Mouse (Mus musculus): ENCODE results near the gene Btbd16.

The Btbd16 gene

DNA sequence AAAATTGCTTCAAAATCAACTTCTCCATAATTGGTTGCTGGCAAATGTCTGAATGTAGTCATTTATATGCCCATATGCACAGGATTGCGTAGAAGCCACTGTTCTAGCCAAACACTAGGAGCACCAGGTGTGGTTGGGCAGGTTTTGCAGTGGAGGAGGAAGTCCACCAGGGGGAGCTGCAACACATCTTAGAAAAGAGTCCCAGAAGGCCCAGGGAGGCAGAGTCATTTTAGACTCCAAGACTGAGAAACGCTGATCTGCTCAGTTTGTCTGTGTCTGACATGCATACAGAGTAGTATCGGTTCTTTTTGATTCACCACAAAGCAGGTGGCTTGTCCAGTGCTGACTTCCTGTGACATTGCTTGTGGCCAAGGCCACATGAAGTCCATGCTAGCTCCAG lies 3.2 kb upstream of the Btbd16 start:
- peak; percentile 35 to 57 for DNase-seq (ENCODE audit: low spot score in 2 of 2)

DNA sequence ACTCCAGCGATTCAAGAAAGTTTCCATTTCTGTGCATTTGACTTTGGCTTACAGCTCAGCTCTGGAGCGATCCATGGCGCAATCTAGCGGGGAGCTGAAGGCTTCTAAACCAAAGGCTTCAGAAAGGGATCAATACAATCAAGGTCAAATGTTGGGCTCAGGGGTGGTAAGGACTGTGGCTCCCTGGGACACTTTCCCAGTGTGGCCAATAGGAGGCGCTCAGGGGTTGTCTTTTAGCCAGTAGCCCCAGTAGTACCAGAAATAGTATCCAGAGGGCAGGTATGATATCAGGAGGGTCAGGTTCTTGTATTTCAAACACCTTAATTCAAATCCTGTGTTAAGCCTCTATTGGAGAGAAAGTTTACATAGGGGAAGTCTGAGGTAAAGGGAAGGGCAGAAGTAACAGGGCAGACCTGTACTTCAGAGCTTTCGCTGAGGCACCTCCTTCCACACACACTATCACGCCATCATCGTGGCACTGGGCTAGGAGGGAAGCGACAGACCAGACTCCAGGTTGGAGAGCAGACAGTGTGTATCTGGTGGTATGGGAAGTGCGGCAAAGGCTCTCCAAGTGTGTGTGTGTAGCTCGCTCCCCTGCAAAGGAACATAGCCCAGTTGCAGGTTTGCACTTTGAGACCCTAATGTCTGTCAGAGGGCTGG lies 568 bp upstream of the Btbd16 start:
- DNase-seq (ENCODE audit: low spot score in 2 of 2), result peak in 1 of 2 experiments; percentile 26

- peak; percentile 30 to 40 for DNase-seq (ENCODE audit: low spot score in 2 of 2)
These were observed 7.1 kb downstream of the Btbd16 start for GRCm38 (mm10) chr7:130780866-130781419.

DNA sequence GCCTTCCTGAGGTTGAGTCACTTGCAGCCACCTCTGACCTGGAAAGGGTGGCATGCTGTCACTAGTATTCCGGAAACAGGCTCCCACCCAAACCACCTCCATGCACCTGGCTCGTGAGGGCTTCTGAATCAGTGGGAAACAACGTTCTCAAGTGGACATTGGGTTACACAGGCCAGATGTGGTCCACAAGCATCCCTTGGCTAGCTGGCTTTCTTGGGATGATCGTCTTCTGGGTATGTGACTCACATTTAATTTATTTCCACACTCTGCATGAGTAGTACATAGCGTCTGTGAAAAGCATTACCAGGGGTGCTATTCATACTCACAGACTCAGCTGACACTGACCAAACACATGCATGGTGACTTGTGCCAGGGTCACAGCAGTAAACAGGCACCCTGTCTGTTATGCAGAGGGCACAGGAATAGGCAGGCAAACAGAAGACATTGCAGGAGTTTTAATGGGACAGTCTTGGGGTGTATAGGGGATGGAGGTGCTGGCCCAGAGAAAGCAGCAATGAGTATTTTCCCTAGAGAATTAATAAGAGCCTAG lies 8.7 kb downstream of the Btbd16 start:
- no peak for DNase-seq (ENCODE audit: low spot score in 2 of 2)

- DNase-seq (ENCODE audit: low spot score in 2 of 2), result no peak
These were observed 12.2 kb downstream of the Btbd16 start for GRCm38 (mm10) chr7:130785923-130786575.

DNA sequence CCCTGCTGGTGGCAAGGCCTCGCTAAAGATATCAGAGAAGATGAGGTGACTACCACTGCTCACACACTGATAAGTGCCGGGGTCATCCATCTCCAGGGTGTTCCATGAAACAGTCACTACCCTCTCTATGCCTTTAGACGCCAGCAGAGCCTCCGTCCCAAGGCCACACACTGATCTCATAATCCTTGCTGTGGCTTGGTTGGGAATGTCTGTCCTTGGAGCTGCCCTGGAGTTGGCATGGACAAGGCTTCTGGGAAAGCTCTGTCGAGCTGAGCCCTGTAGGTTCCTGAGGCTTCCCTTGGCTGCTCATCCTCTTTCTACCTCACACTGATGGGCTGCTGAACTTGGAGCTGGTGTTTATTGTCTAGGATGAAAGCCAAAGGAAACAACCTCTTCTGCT lies 12.8 kb downstream of the Btbd16 start:
- no peak for DNase-seq (ENCODE audit: low spot score in 2 of 2)

- DNase-seq (ENCODE audit: low spot score in 2 of 2), result no peak
These were observed 13.7 kb downstream of the Btbd16 start for GRCm38 (mm10) chr7:130787537-130787936.

DNA sequence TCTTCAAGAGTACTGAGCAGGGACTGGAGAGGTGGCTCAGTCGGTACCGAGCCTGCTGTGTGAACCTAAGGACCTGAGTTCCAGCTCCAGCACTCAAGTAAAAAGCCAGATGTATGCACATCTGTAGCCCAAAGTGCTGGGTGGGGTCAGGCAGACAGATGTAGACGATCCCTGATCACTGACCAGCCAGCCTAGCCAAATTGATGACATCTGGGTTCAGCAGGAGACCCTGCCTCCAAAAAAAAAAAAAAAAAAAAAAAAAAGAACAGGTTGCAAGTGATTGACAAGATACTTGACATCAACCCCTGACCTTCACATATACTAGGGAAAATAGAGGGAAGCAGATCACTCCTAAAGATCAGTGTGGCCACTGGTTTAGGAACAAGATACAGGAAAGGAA lies 15.1 kb downstream of the Btbd16 start:
- no peak for DNase-seq (ENCODE audit: low spot score in 2 of 2)

GRCm38 (mm10) chr7:130789456-130789855 lies 15.6 kb downstream of the Btbd16 start:
- DNase-seq (ENCODE audit: low spot score in 2 of 2), result no peak

DNA sequence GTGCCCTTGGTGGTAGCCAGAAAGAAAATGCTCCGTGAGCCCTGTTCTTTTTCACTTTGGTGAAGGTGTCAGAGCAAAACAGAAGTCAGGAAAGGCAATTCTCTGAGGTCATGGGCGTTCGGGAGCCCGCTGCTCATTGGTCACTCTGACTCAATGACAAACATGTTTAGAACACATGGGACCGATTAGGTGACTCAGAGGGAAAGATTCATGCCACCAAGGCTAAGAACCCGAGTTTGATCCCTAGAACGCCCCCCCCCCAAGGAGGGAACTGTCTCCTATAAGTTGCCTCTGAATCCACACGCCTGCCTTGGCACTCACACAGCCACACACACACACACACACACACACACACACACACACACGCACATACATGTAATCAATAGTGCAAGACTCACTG lies 19.8 kb downstream of the Btbd16 start:
- no peak for DNase-seq (ENCODE audit: low spot score in 2 of 2)

DNA sequence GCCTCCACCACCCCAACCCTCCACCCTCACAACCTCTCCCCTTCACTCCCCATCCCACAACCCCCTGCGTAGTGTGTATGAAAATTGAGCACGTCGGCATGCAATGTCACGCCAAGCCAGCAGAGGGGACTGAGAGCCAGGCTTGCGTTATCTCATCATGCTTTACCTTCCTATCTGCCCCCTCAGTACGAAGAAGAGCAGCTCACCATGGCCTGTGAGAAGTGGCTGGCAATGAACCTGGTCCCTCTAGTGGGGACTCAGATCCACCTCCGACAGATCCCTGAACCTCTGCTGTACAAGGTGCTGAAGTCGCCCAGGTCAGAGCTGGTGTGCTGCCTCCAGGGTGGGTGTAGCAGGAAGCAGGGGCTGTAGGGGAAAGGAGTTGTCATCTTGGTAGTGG lies 22.9 kb downstream of the Btbd16 start:
- no peak for DNase-seq (ENCODE audit: low spot score in 2 of 2)

DNA sequence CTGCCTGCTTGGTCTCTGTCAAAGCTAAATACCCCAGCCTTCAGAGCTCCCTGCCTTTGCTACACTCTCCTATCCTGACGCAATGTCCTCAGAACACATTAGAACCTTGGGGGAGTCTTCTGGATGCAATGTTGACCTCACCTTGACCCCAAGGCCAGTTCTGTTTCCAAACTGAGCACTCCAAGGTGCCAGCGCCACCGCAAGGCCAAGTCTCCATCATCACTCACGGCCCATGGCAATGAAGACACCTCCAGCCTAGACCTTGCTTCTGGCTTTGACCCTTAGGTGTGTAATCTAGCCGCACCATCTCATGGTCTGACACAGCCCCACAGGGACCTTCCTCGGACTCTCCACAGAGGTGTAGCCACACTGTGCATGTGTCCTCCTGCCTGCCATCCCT lies 23.7 kb downstream of the Btbd16 start:
- DNase-seq (ENCODE audit: low spot score in 2 of 2), result no peak

GRCm38 (mm10) chr7:130799418-130799817 lies 25.5 kb downstream of the Btbd16 start:
- DNase-seq (ENCODE audit: low spot score in 2 of 2), result no peak

GRCm38 (mm10) chr7:130800681-130801080 lies 26.8 kb downstream of the Btbd16 start:
- DNase-seq (ENCODE audit: low spot score in 2 of 2), result no peak

DNA sequence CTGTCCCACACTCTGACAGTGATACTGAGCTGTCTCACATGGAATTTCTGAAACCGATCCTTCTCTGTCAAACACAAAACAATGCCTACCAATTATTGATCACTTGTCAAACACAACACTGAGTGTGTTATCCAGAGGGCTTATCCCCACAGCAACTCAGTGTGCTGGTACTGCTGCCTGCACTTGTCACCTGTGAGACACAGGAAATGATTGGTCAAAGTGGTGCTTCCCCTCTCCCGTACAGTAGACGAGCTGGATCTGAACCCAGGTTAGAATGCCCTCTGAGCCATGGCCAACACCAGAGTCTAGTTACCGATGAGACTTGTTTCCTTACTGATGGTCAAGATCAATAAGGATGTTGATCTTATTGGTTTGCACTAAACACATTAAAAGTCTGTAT lies 27.9 kb downstream of the Btbd16 start:
- DNase-seq (ENCODE audit: low spot score in 2 of 2), result no peak

- DNase-seq (ENCODE audit: low spot score in 2 of 2), result no peak
These were observed 29.5 kb downstream of the Btbd16 start for GRCm38 (mm10) chr7:130803251-130803825.

GRCm38 (mm10) chr7:130804991-130805390 lies 31.1 kb downstream of the Btbd16 start:
- no peak for DNase-seq (ENCODE audit: low spot score in 2 of 2)

DNA sequence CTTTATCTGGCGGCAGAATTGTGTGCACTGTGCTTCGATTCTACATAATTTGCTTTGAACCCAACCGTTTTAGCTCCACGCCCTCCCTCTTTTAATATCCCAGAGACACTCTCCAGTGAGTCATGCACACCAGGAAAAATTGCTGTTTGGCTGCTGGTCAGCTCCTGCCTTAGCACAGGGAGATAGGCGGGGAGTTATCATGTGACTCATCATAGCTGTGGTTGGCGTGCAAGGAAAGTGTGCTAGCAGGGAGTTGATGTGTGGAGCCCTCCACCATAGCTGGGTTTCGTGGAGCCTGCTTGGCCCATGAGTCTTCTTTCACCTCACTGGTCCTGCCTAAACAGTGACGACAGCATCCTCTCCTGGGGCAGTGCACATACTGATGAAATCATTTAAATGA lies 33.9 kb downstream of the Btbd16 start:
- peak; percentile 19 to 45 for DNase-seq (ENCODE audit: low spot score in 2 of 2)

- no peak for DNase-seq (ENCODE audit: low spot score in 2 of 2)
These were observed 34.8 kb downstream of the Btbd16 start for GRCm38 (mm10) chr7:130808694-130809093.

DNA sequence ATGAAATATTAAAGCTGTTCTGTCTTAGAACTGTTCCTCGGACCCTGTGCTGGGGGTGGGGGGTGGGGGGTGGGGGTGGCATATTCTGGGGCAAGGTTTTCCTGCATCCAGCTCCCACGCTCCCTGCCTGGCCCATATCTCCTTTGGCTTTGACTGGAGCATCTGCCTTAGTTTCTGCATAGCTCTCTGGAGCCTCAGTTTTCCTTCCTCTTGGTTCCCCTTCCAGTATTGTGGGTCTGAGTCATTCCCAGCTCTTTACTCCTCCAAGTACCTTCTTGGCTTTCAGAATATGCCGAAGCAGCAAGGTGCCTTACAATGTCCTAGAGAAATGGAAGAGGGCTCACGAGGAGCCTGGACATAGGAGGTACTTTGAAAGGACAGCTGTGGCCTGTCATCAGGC lies 36.4 kb downstream of the Btbd16 start:
- DNase-seq (ENCODE audit: low spot score in 2 of 2), result no peak

GRCm38 (mm10) chr7:130812407-130812806 lies 38.5 kb downstream of the Btbd16 start:
- no peak for DNase-seq (ENCODE audit: low spot score in 2 of 2)

DNA sequence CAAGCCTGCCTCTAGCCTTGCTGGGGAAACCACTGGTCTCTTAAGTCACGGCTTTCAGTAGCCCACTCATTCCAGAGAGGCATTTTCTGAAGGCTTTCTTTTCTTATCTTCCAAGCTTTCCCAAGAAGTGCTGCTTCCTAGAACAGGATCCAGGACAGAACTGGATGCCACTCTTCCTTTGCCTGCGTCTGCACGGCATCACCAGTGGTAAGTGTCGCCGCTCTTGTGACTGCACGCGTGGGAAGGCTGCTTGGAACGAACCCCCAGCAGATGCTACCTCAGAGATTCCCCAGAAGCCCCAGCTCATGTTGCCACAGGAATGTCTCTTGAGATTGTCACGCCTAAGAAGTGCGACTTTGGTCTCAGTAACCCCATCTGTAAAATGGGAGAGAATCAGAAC lies 41.7 kb downstream of the Btbd16 start:
- no peak for DNase-seq (ENCODE audit: low spot score in 2 of 2)

- DNase-seq (ENCODE audit: low spot score in 2 of 2), result no peak
These were observed 42.4 kb downstream of the Btbd16 start for GRCm38 (mm10) chr7:130816243-130816642.

All from heart, adult 9 months (tissue).